Mouse (Mus musculus): Measurements from ENCODE around the gene Abhd17b. TPM values are rescaled to one million over a fixed set of nuclear protein-coding genes. Genes with fewer than 3 reads are reported as not detected.
"Not testable (repeated sequence)": the region's sequence is repeated elsewhere in the genome, so short reads cannot be mapped to it uniquely, and the experiment has no call there.

Abhd17b gene
- polyA plus RNA-seq, 1 experiment from 2014 or later: 25.4 TPM

DNA sequence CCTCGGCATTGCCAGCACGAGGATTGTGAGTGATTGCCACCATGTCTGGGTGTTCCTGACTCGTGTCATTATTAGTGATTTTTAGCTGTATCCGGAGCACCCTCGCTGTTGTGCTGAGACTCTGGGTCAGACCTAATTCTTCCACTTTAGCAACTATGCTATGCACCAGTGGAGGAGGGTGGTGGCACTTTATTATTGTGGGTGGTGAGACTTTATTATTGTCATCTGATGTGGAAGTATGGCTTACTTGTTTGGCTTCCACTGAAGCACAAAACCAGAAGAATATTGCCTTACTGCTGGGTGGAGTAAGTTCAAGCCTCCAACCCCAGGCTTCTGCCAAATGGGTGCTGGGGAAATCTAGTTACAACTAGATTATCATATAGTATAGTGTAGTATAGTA, 68.0 kb downstream of the Abhd17b start:
- 87% methylated on average over 5 of the region's 5 CpGs for WGBS
- H3K9ac ChIP-seq: no peak overlapping the region

GRCm38 (mm10) chr19:21723280-21723679, 70.3 kb downstream of the Abhd17b start:
- not testable (repeated sequence) for H3K4me1 ChIP-seq; H3K9ac ChIP-seq; H3K27me3 ChIP-seq (replicated peaks); H3K27ac ChIP-seq; H3K36me3 ChIP-seq; ATAC-seq (ENCODE audit: insufficient read depth, low FRiP score, low read depth); H3K4me2 ChIP-seq; H3K9me3 ChIP-seq; H3K4me3 ChIP-seq (replicated peaks)
- whole genome bisulfite sequencing: 91% methylated on average over 20 of the region's 20 CpGs

More for the DNA sequence above, 68.0 kb downstream of the Abhd17b start:
- no peaks in the 10 kb centered on the region for H3K36me3 ChIP-seq
- no peaks in the 10 kb centered on the region for H3K27me3 ChIP-seq (replicated peaks)
- no peaks in the 10 kb centered on the region for H3K4me1 ChIP-seq
- no peak overlapping the region for H3K4me2 ChIP-seq
- no peak for ATAC-seq (ENCODE audit: insufficient read depth, low FRiP score, low read depth)
- no peaks in the 10 kb centered on the region for H3K9me3 ChIP-seq
- H3K27ac ChIP-seq: no peak overlapping the region
- no peak overlapping the region for H3K4me3 ChIP-seq (replicated peaks)

DNA sequence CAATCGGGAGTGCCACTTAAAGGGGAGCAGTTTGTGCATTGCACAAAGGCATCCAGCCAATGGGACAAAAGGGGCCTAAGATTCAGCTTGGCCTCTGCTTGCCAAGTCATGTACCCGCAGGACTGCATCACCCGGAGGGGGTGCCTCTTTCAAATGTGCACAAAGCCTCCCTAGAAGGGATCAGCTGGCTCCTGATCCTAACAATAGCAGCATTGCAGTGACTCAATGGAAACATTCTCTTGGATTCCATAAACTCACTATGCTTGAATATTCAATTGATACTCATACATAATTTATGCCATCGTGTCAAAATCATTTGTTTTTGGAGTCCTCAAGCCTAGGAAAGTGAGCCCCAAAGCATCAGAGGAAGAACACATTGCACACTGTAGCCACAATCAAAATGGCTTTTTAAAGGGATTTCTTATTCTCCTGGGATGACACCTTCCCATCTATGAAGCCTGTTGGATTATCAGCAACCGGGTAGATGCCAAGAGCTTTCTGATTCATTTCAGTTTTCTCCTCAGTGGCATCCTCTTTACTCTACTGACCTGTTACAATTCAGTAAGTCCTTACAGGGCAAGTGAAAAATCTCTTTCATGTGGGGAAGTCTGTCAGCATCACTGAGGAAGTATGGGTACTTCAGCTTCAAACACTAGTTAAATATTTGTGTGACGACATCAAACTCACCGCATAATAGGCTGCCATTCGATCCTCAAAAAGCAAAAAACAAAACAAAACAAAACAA, 71.1 kb downstream of the Abhd17b start:
- ATAC-seq (ENCODE audit: insufficient read depth, low FRiP score, low read depth): no peak
- no peaks in the 10 kb centered on the region for H3K4me1 ChIP-seq
- no peak overlapping the region for H3K4me2 ChIP-seq
- no peak overlapping the region for H3K4me3 ChIP-seq (replicated peaks)
- H3K36me3 ChIP-seq: no peaks in the 10 kb centered on the region
- H3K27ac ChIP-seq: no peak overlapping the region
- no peaks in the 10 kb centered on the region for H3K9me3 ChIP-seq
- no peak overlapping the region for H3K9ac ChIP-seq
- no peaks in the 10 kb centered on the region for H3K27me3 ChIP-seq (replicated peaks)
- WGBS: 78% methylated on average over 8 of the region's 8 CpGs

DNA sequence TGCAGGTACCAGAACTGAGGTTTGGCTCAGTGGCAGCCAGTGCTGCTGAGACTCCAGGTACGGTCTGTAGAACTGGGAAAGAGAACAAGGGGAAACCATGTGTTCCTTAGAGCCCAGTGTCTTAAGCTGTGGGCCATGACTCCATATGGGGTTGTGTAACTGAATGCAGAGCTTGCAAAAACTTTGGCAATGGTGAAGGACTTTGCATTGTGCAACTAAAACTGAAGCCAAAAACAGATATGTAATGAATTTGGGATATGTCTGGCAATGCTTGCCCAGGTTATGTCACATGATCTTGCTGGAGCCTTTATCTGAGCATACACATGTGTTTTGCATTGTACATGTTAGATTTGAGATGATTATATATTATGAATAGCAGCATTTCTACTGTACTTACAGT, 72.2 kb downstream of the Abhd17b start:
- WGBS: 85% methylated on average over 1 of the region's 1 CpGs

GRCm38 (mm10) chr19:21727081-21727480, 74.1 kb downstream of the Abhd17b start:
- no peak overlapping the region for H3K27ac ChIP-seq
- no peak overlapping the region for H3K4me2 ChIP-seq
- ATAC-seq (ENCODE audit: insufficient read depth, low FRiP score, low read depth): no peak
- WGBS: 36% methylated on average over 2 of the region's 2 CpGs
- H3K9ac ChIP-seq: no peak overlapping the region
- H3K4me1 ChIP-seq: no peaks in the 10 kb centered on the region
- no peaks in the 10 kb centered on the region for H3K9me3 ChIP-seq
- no peaks in the 10 kb centered on the region for H3K27me3 ChIP-seq (replicated peaks)
- no peaks in the 10 kb centered on the region for H3K36me3 ChIP-seq
- no peak overlapping the region for H3K4me3 ChIP-seq (replicated peaks)

More for the DNA sequence above, 72.2 kb downstream of the Abhd17b start:
- Histone ChIP-seq H3K4me3 (replicated peaks) (no peak overlapping the region), H3K4me1 (no peaks in the 10 kb centered on the region), H3K9me3 (no peaks in the 10 kb centered on the region), H3K36me3 (no peaks in the 10 kb centered on the region), H3K4me2 (no peak overlapping the region), H3K9ac (no peak overlapping the region), H3K27me3 (replicated peaks) (no peaks in the 10 kb centered on the region), H3K27ac (no peak overlapping the region)
- no peak for ATAC-seq (ENCODE audit: insufficient read depth, low FRiP score, low read depth)

- Histone ChIP-seq H3K27me3 (replicated peaks) (no peaks in the 10 kb centered on the region), H3K4me3 (replicated peaks) (no peak overlapping the region), H3K9ac (no peak overlapping the region), H3K4me1 (no peaks in the 10 kb centered on the region), H3K4me2 (no peak overlapping the region), H3K36me3 (no peaks in the 10 kb centered on the region), H3K27ac (no peak overlapping the region), H3K9me3 (no peaks in the 10 kb centered on the region)
- ATAC-seq (ENCODE audit: insufficient read depth, low FRiP score, low read depth): no peak
- WGBS: 84% methylated on average over 6 of the region's 6 CpGs
These were observed 75.4 kb downstream of the Abhd17b start for GRCm38 (mm10) chr19:21728342-21728741.

GRCm38 (mm10) chr19:21731887-21732286, 78.9 kb downstream of the Abhd17b start:
- H3K4me3 ChIP-seq (replicated peaks): no peak overlapping the region

DNA sequence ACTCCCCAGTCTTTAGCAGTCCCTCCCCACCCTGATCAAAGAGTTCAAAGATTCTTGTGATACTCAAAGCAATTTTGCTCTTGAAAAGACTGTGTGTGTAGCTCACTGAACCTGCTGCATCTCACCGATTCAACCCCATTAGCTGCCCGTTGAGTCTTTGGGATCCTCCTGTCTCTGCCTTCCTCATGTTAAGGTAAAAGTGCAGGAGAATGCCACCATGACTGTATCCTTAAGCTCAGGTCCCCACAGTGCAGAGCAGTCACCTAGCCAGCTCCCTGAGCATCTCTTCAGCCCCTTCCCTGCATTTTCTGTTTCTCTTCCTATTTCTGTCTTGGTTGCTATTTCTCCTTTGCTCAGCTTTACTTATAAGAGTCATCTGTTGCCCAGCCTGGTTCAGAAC, 80.2 kb downstream of the Abhd17b start:
- H3K9ac ChIP-seq: no peak overlapping the region
- H3K27ac ChIP-seq: no peak overlapping the region
- no peak overlapping the region for H3K4me2 ChIP-seq
- WGBS: 92% methylated on average over 2 of the region's 2 CpGs
- H3K36me3 ChIP-seq: no peaks in the 10 kb centered on the region
- H3K4me1 ChIP-seq: no peaks in the 10 kb centered on the region
- no peaks in the 10 kb centered on the region for H3K27me3 ChIP-seq (replicated peaks)
- ATAC-seq (ENCODE audit: insufficient read depth, low FRiP score, low read depth): no peak
- no peak overlapping the region for H3K4me3 ChIP-seq (replicated peaks)
- no peaks in the 10 kb centered on the region for H3K9me3 ChIP-seq

More at GRCm38 (mm10) chr19:21731887-21732286, 78.9 kb downstream of the Abhd17b start:
- no peak overlapping the region for H3K4me2 ChIP-seq
- no peak overlapping the region for H3K9ac ChIP-seq
- ATAC-seq (ENCODE audit: insufficient read depth, low FRiP score, low read depth): no peak
- WGBS: 79% methylated on average over 5 of the region's 5 CpGs
- no peaks in the 10 kb centered on the region for H3K9me3 ChIP-seq
- no peaks in the 10 kb centered on the region for H3K36me3 ChIP-seq
- no peak overlapping the region for H3K27ac ChIP-seq
- H3K27me3 ChIP-seq (replicated peaks): no peaks in the 10 kb centered on the region
- H3K4me1 ChIP-seq: no peaks in the 10 kb centered on the region

- no peak overlapping the region for H3K9ac ChIP-seq
- no peak overlapping the region for H3K4me2 ChIP-seq
- WGBS: 26% methylated on average over 5 of the region's 5 CpGs
- no peaks in the 10 kb centered on the region for H3K27me3 ChIP-seq (replicated peaks)
- no peaks in the 10 kb centered on the region for H3K9me3 ChIP-seq
- no peak for ATAC-seq (ENCODE audit: insufficient read depth, low FRiP score, low read depth)
- no peak overlapping the region for H3K27ac ChIP-seq
- no peaks in the 10 kb centered on the region for H3K36me3 ChIP-seq
- H3K4me3 ChIP-seq (replicated peaks): no peak overlapping the region
- H3K4me1 ChIP-seq: no peaks in the 10 kb centered on the region
These were observed 81.1 kb downstream of the Abhd17b start for GRCm38 (mm10) chr19:21734112-21734511.

Other genes starting within 250 kb of the Abhd17b start
- 2.7 and 3.4 TPM in 2 replicates for gene Gda, start 179.7 kb upstream of the Abhd17b start, polyA plus RNA-seq (2015; fragmentation: Nextera tagmentation; extraction: Ambion mirVana)
- 53.6 and 57.7 TPM in 2 replicates for gene 1110059E24Rik, start 209 bp upstream of the Abhd17b start, polyA plus RNA-seq (2015; fragmentation: Nextera tagmentation; extraction: Ambion mirVana)
- gene Cemip2, start 125.2 kb downstream of the Abhd17b start, polyA plus RNA-seq (2015; fragmentation: Nextera tagmentation; extraction: Ambion mirVana): 12.9 and 13.8 TPM in 2 replicates

All from stomach, embryonic 15.5 days (tissue).